Mouse (Mus musculus): ENCODE results near the gene Lao1.

GRCm38 (mm10) chr4:119015557-119015956 lies 54.2 kb downstream of the Lao1 start:
- TF ChIP-seq CTCF (IDR thresholded peaks at IDR 0.05; ENCODE audit: low read depth, low read length) (no peak), POLR2A (IDR thresholded peaks at IDR 0.05; ENCODE audit: borderline replicate concordance, low read depth, low read length) (no peak)
